Mouse (Mus musculus) forebrain, embryonic 16.5 days (tissue): Measurements from ENCODE around the gene Klra6. TPM values are rescaled to one million over a fixed set of nuclear protein-coding genes. Genes with fewer than 3 reads are reported as not detected.
"Not testable (repeated sequence)": the region's sequence is repeated elsewhere in the genome, so short reads cannot be mapped to it uniquely, and the experiment has no call there.

ENCODE experiments used
- ATAC-seq: fragments of 200-750 bp; cut with Nextera tagmentation; 2 replicates; pipeline ENCODE4 v1.8.0; 2017; ENCODE audit warnings: mild to moderate bottlenecking, moderate library complexity
- H3K27ac ChIP-seq: fragments of 300-500 bp; sonication (generic); 2 replicates; pipeline ENCODE4 v1.5.1; 2014; ENCODE audit warnings: low read length, control low read depth
- H3K27me3 ChIP-seq: fragments of 300-500 bp; sonication (generic); replicated peaks from 2 replicates; pipeline ENCODE4 v1.6.1; 2014; ENCODE audit warnings: low read length; ENCODE audit not compliant: control insufficient read depth, insufficient read depth
- H3K36me3 ChIP-seq: fragments of 300-500 bp; sonication (generic); 2 replicates; pipeline ENCODE4 v1.6.1; 2014; ENCODE audit not compliant: control insufficient read depth, insufficient read depth
- H3K4me1 ChIP-seq: fragments of 300-500 bp; sonication (generic); replicated peaks from 2 replicates; pipeline ENCODE4 v1.6.1; 2014; ENCODE audit warnings: low read length; ENCODE audit not compliant: control insufficient read depth, insufficient read depth
- H3K4me2 ChIP-seq: fragments of 300-500 bp; sonication (generic); 2 replicates; pipeline ENCODE4 v1.6.1; 2014; ENCODE audit warnings: mild to moderate bottlenecking, low read length, control low read depth
- H3K4me3 ChIP-seq: fragments of 300-500 bp; sonication (generic); replicated peaks from 2 replicates; pipeline ENCODE4 v1.5.1; 2014; ENCODE audit warnings: mild to moderate bottlenecking, low read length, control low read depth
- H3K9ac ChIP-seq: fragments of 300-500 bp; sonication (generic); replicated peaks from 2 replicates; pipeline ENCODE4 v1.6.1; 2014; ENCODE audit warnings: low read depth, low read length, control low read depth
- H3K9me3 ChIP-seq: fragments of 300-500 bp; sonication (generic); 2 replicates; pipeline ENCODE4 v1.6.1; 2016; ENCODE audit warnings: low read length; ENCODE audit not compliant: control insufficient read depth
- WGBS: fragments of 180-500 bp; shearing (Covaris S2); extraction: QIAGEN DNeasy Blood & Tissue Kit; methylation state at CpG from one replicate; pipeline ENCODE4 v1.1.7; 2014; 5-methylcytosine and 5-hydroxymethylcytosine counted together
- polyA plus RNA-seq: library from polyadenylated mRNA; unstranded; fragments of >200 nt; fragmentation: Nextera tagmentation; extraction: Ambion mirVana; gene quantifications from 2 replicates; pipeline ENCODE4 v1.2.1, GENCODE M21; 2015

Klra6 gene
- polyA plus RNA-seq: not detected in 2 replicates

DNA sequence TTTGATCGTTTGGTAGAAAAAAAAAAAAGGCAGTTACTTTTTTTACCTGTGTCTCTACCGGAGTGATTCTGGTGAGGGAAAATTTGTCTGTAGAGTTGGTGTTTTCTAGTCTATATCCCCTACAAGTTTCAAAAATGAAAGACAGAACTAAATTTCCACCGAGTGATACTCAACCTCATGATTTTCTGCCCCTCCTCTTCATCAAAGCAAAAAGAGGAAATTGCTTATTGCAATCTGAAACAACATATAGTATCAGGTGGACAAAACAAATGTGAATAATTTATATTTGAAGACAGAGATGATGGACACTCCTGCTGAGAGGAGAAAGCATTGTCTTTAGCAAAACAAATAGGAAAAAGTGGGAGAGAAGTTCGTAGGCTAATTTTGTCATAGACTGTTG, at the start of gene Klra6:
TSS of gene Klra6 (minus strand) at position 101 of the 400 bp plus-strand sequence.
- H3K27ac ChIP-seq: no peak within 1 kb of the TSS
- no peaks in the 10 kb centered on the region for H3K27me3 ChIP-seq
- no peak within 1 kb of the TSS for H3K9ac ChIP-seq
- no peaks in the 10 kb centered on the region for H3K36me3 ChIP-seq
- ATAC-seq: no peak
- WGBS: 78% methylated on average over 4 of the region's 4 CpGs
- no peaks in the 10 kb centered on the region for H3K4me1 ChIP-seq
- no peak within 1 kb of the TSS for H3K4me3 ChIP-seq
- no peaks in the 10 kb centered on the region for H3K9me3 ChIP-seq
- no peak within 1 kb of the TSS for H3K4me2 ChIP-seq

- not testable (repeated sequence) for H3K36me3 ChIP-seq, ATAC-seq, H3K4me1 ChIP-seq, H3K27ac ChIP-seq, H3K4me3 ChIP-seq, H3K4me2 ChIP-seq, H3K27me3 ChIP-seq, H3K9me3 ChIP-seq, H3K9ac ChIP-seq
- 71% methylated on average over 1 of the region's 1 CpGs for WGBS
Measured at GRCm38 (mm10) chr6:130067171-130067570, 40.4 kb upstream of the Klra6 start, which contains the start of gene Klra4. TSS of gene Klra4 (minus strand) at chr6:130067271.

- no peaks in the 10 kb centered on the region for H3K36me3 ChIP-seq
- H3K4me1 ChIP-seq: no peaks in the 10 kb centered on the region
- peaks cover 3% of the 10 kb centered on the region; the same call in 1 of the 2 replicates for H3K9me3 ChIP-seq
- H3K4me3 ChIP-seq: no peak overlapping the region
- no peak for ATAC-seq
- no peak overlapping the region for H3K4me2 ChIP-seq
- H3K27me3 ChIP-seq: no peaks in the 10 kb centered on the region
- no peak overlapping the region for H3K27ac ChIP-seq
- 70% methylated on average over 5 of the region's 5 CpGs for WGBS
- no peak overlapping the region for H3K9ac ChIP-seq
Measured at GRCm38 (mm10) chr6:130065196-130065595, 38.4 kb upstream of the Klra6 start.

GRCm38 (mm10) chr6:130035146-130035545, 8.4 kb upstream of the Klra6 start:
- H3K4me3 ChIP-seq, H3K27me3 ChIP-seq, H3K4me2 ChIP-seq, H3K9me3 ChIP-seq, H3K27ac ChIP-seq, H3K36me3 ChIP-seq, H3K4me1 ChIP-seq, H3K9ac ChIP-seq, ATAC-seq: not testable (repeated sequence)
- 58% methylated on average over 4 of the region's 4 CpGs for WGBS

- not testable (repeated sequence) for H3K36me3 ChIP-seq, H3K27ac ChIP-seq, H3K27me3 ChIP-seq, H3K4me1 ChIP-seq, H3K4me3 ChIP-seq, H3K9ac ChIP-seq, ATAC-seq, H3K4me2 ChIP-seq, H3K9me3 ChIP-seq
Measured at GRCm38 (mm10) chr6:130031493-130032089, 4.8 kb upstream of the Klra6 start.

Other genes with a start within 250 kb of the Klra6 start
- not detected in 2 replicates for gene Gm156, start 242.7 kb downstream of the Klra6 start, polyA plus RNA-seq
- not detected in 2 replicates for gene Gm17631, start 164.3 kb downstream of the Klra6 start, polyA plus RNA-seq
- not detected in 2 replicates for gene Klra17, start 150.3 kb downstream of the Klra6 start, polyA plus RNA-seq
- not detected in 2 replicates for gene Klra5, start 109.3 kb downstream of the Klra6 start, polyA plus RNA-seq
- gene Klra4, start 40.3 kb upstream of the Klra6 start, polyA plus RNA-seq: not detected in 2 replicates
- not detected in 2 replicates for gene Klra8, start 102.9 kb upstream of the Klra6 start, polyA plus RNA-seq
- gene Klra9, start 166.2 kb upstream of the Klra6 start, polyA plus RNA-seq: not detected in 2 replicates
- gene Klra7, start 206.4 kb upstream of the Klra6 start, polyA plus RNA-seq: not detected in 2 replicates